Mouse (Mus musculus): Measurements from ENCODE around the gene Abcc8. TPM values are rescaled to one million over a fixed set of nuclear protein-coding genes. Genes with fewer than 3 reads are reported as not detected.

Gene Abcc8
- polyA plus RNA-seq, 1 experiment from 2014 or later: 6.2 TPM

GRCm38 (mm10) chr7:46124460-46124859 lies 55.4 kb downstream of the Abcc8 start:
- Histone ChIP-seq H3K4me2 (ENCODE audit: low read depth, low read length) (no peak overlapping the region), H3K9ac (ENCODE audit: low read depth, low read length) (no peak overlapping the region), H3K4me3 (ENCODE audit: low read length) (no peak overlapping the region), H3K4me1 (ENCODE audit: control insufficient read depth, insufficient read depth, low read length) (peaks cover 4% of the 10 kb centered on the region; the same call in 1 of the 2 replicates), H3K27ac (ENCODE audit: low read length) (no peak overlapping the region), H3K36me3 (ENCODE audit: control insufficient read depth, insufficient read depth, low read length) (no peaks in the 10 kb centered on the region), H3K27me3 (replicated peaks; ENCODE audit: control insufficient read depth, insufficient read depth, low read length) (no peaks in the 10 kb centered on the region), H3K9me3 (ENCODE audit: control insufficient read depth, low read length) (no peaks in the 10 kb centered on the region)
- ATAC-seq: no peak
- WGBS: 61% methylated on average over 6 of the region's 6 CpGs

GRCm38 (mm10) chr7:46122964-46123363 lies 56.9 kb downstream of the Abcc8 start:
- H3K4me2 ChIP-seq (ENCODE audit: low read depth, low read length): no peak overlapping the region
- H3K9ac ChIP-seq (ENCODE audit: low read depth, low read length): no peak overlapping the region
- H3K4me3 ChIP-seq (ENCODE audit: low read length): no peak overlapping the region
- H3K4me1 ChIP-seq (ENCODE audit: control insufficient read depth, insufficient read depth, low read length): peaks cover 4% of the 10 kb centered on the region; the same call in 1 of the 2 replicates
- no peaks in the 10 kb centered on the region for H3K27me3 ChIP-seq (replicated peaks; ENCODE audit: control insufficient read depth, insufficient read depth, low read length)
- H3K27ac ChIP-seq (ENCODE audit: low read length): 0 out of 2 replicates have a peak overlapping the region, but pooled peaks have one; percentile 47
- ATAC-seq: peak; percentile 79
- WGBS: 15% methylated on average over 4 of the region's 4 CpGs
- no peaks in the 10 kb centered on the region for H3K36me3 ChIP-seq (ENCODE audit: control insufficient read depth, insufficient read depth, low read length)
- H3K9me3 ChIP-seq (ENCODE audit: control insufficient read depth, low read length): no peaks in the 10 kb centered on the region

- no peaks in the 10 kb centered on the region for H3K4me1 ChIP-seq (ENCODE audit: control insufficient read depth, insufficient read depth, low read length)
- no peak overlapping the region for H3K9ac ChIP-seq (ENCODE audit: low read depth, low read length)
- no peaks in the 10 kb centered on the region for H3K27me3 ChIP-seq (replicated peaks; ENCODE audit: control insufficient read depth, insufficient read depth, low read length)
- no peak for ATAC-seq
- H3K4me2 ChIP-seq (ENCODE audit: low read depth, low read length): no peak overlapping the region
- H3K27ac ChIP-seq (ENCODE audit: low read length): no peak overlapping the region
- no peak overlapping the region for H3K4me3 ChIP-seq (ENCODE audit: low read length)
- no peaks in the 10 kb centered on the region for H3K36me3 ChIP-seq (ENCODE audit: control insufficient read depth, insufficient read depth, low read length)
- 93% methylated on average over 16 of the region's 16 CpGs for whole genome bisulfite sequencing
- H3K9me3 ChIP-seq (ENCODE audit: control insufficient read depth, low read length): no peaks in the 10 kb centered on the region
Measured at GRCm38 (mm10) chr7:46117035-46117434, 62.8 kb downstream of the Abcc8 start.

GRCm38 (mm10) chr7:46116118-46116581 lies 63.7 kb downstream of the Abcc8 start:
- H3K9me3 ChIP-seq (ENCODE audit: control insufficient read depth, low read length): no peaks in the 10 kb centered on the region
- no peak overlapping the region for H3K4me3 ChIP-seq (ENCODE audit: low read length)
- H3K36me3 ChIP-seq (ENCODE audit: control insufficient read depth, insufficient read depth, low read length): no peaks in the 10 kb centered on the region
- no peak for ATAC-seq
- no peak overlapping the region for H3K27ac ChIP-seq (ENCODE audit: low read length)
- H3K9ac ChIP-seq (ENCODE audit: low read depth, low read length): no peak overlapping the region
- H3K4me1 ChIP-seq (ENCODE audit: control insufficient read depth, insufficient read depth, low read length): no peaks in the 10 kb centered on the region
- H3K4me2 ChIP-seq (ENCODE audit: low read depth, low read length): no peak overlapping the region
- H3K27me3 ChIP-seq (replicated peaks; ENCODE audit: control insufficient read depth, insufficient read depth, low read length): no peaks in the 10 kb centered on the region
- 58% methylated on average over 10 of the region's 10 CpGs for WGBS

GRCm38 (mm10) chr7:46113435-46113834 lies 66.4 kb downstream of the Abcc8 start:
- ATAC-seq: peak; percentile 66; the same call in 1 of the 2 replicates
- no peaks in the 10 kb centered on the region for H3K27me3 ChIP-seq (replicated peaks; ENCODE audit: control insufficient read depth, insufficient read depth, low read length)
- no peak overlapping the region for H3K4me2 ChIP-seq (ENCODE audit: low read depth, low read length)
- H3K27ac ChIP-seq (ENCODE audit: low read length): no peak overlapping the region
- H3K9ac ChIP-seq (ENCODE audit: low read depth, low read length): no peak overlapping the region
- WGBS: 53% methylated on average over 3 of the region's 3 CpGs
- no peaks in the 10 kb centered on the region for H3K4me1 ChIP-seq (ENCODE audit: control insufficient read depth, insufficient read depth, low read length)
- H3K36me3 ChIP-seq (ENCODE audit: control insufficient read depth, insufficient read depth, low read length): no peaks in the 10 kb centered on the region
- H3K4me3 ChIP-seq (ENCODE audit: low read length): no peak overlapping the region
- H3K9me3 ChIP-seq (ENCODE audit: control insufficient read depth, low read length): no peaks in the 10 kb centered on the region

GRCm38 (mm10) chr7:46111938-46112337 lies 67.9 kb downstream of the Abcc8 start:
- Histone ChIP-seq H3K27ac (ENCODE audit: low read length) (no peak overlapping the region), H3K4me3 (ENCODE audit: low read length) (no peak overlapping the region), H3K36me3 (ENCODE audit: control insufficient read depth, insufficient read depth, low read length) (no peaks in the 10 kb centered on the region), H3K9me3 (ENCODE audit: control insufficient read depth, low read length) (no peaks in the 10 kb centered on the region), H3K4me2 (ENCODE audit: low read depth, low read length) (no peak overlapping the region), H3K9ac (ENCODE audit: low read depth, low read length) (no peak overlapping the region), H3K4me1 (ENCODE audit: control insufficient read depth, insufficient read depth, low read length) (no peaks in the 10 kb centered on the region), H3K27me3 (replicated peaks; ENCODE audit: control insufficient read depth, insufficient read depth, low read length) (no peaks in the 10 kb centered on the region)
- WGBS: 79% methylated on average over 6 of the region's 6 CpGs
- ATAC-seq: no peak

GRCm38 (mm10) chr7:46111212-46111817 lies 68.5 kb downstream of the Abcc8 start:
- 77% methylated on average over 15 of the region's 15 CpGs for WGBS
- no peak overlapping the region for H3K27ac ChIP-seq (ENCODE audit: low read length)
- no peaks in the 10 kb centered on the region for H3K4me1 ChIP-seq (ENCODE audit: control insufficient read depth, insufficient read depth, low read length)
- no peak overlapping the region for H3K4me2 ChIP-seq (ENCODE audit: low read depth, low read length)
- no peaks in the 10 kb centered on the region for H3K27me3 ChIP-seq (replicated peaks; ENCODE audit: control insufficient read depth, insufficient read depth, low read length)
- no peaks in the 10 kb centered on the region for H3K36me3 ChIP-seq (ENCODE audit: control insufficient read depth, insufficient read depth, low read length)
- no peaks in the 10 kb centered on the region for H3K9me3 ChIP-seq (ENCODE audit: control insufficient read depth, low read length)
- no peak overlapping the region for H3K9ac ChIP-seq (ENCODE audit: low read depth, low read length)
- ATAC-seq: no peak
- no peak overlapping the region for H3K4me3 ChIP-seq (ENCODE audit: low read length)

GRCm38 (mm10) chr7:46110079-46110478 lies 69.8 kb downstream of the Abcc8 start:
- H3K9ac ChIP-seq (ENCODE audit: low read depth, low read length): no peak overlapping the region
- no peaks in the 10 kb centered on the region for H3K36me3 ChIP-seq (ENCODE audit: control insufficient read depth, insufficient read depth, low read length)
- ATAC-seq: no peak
- WGBS: 69% methylated on average over 3 of the region's 3 CpGs
- H3K27ac ChIP-seq (ENCODE audit: low read length): no peak overlapping the region
- no peak overlapping the region for H3K4me2 ChIP-seq (ENCODE audit: low read depth, low read length)
- no peaks in the 10 kb centered on the region for H3K27me3 ChIP-seq (replicated peaks; ENCODE audit: control insufficient read depth, insufficient read depth, low read length)
- H3K4me1 ChIP-seq (ENCODE audit: control insufficient read depth, insufficient read depth, low read length): no peaks in the 10 kb centered on the region
- H3K4me3 ChIP-seq (ENCODE audit: low read length): no peak overlapping the region
- H3K9me3 ChIP-seq (ENCODE audit: control insufficient read depth, low read length): no peaks in the 10 kb centered on the region

- Histone ChIP-seq H3K4me1 (ENCODE audit: control insufficient read depth, insufficient read depth, low read length) (no peaks in the 10 kb centered on the region), H3K36me3 (ENCODE audit: control insufficient read depth, insufficient read depth, low read length) (no peaks in the 10 kb centered on the region), H3K9me3 (ENCODE audit: control insufficient read depth, low read length) (no peaks in the 10 kb centered on the region), H3K9ac (ENCODE audit: low read depth, low read length) (no peak overlapping the region), H3K4me2 (ENCODE audit: low read depth, low read length) (no peak overlapping the region), H3K4me3 (ENCODE audit: low read length) (no peak overlapping the region), H3K27me3 (replicated peaks; ENCODE audit: control insufficient read depth, insufficient read depth, low read length) (no peaks in the 10 kb centered on the region), H3K27ac (ENCODE audit: low read length) (no peak overlapping the region)
- WGBS: 80% methylated on average over 7 of the region's 7 CpGs
- ATAC-seq: no peak
Measured at GRCm38 (mm10) chr7:46105484-46105883, 74.3 kb downstream of the Abcc8 start.
